Mouse (Mus musculus) splenic B cell, adult 2 months (primary cell): ENCODE data around the gene Pth2.
"Not testable (repeated sequence)": the region's sequence is repeated elsewhere in the genome, so short reads cannot be mapped to it uniquely, and the experiment has no call there.

Experiments used
- DNase-seq: peaks from one replicate; pipeline ENCODE4 v3.0.0-alpha.2; 2011; ENCODE audit warnings: low read depth, low spot score
- H3K27me3 ChIP-seq: 2 replicates; pipeline ENCODE4 v1.6.1; 2012; ENCODE audit warnings: mild to moderate bottlenecking, low read length, moderate library complexity, mixed read lengths; ENCODE audit not compliant: control insufficient read depth, poor library complexity, insufficient read depth, severe bottlenecking
- H3K36me3 ChIP-seq: 2 replicates; pipeline ENCODE4 v1.6.1; 2012; ENCODE audit warnings: mild to moderate bottlenecking, low read length, moderate library complexity, mixed read lengths; ENCODE audit not compliant: control insufficient read depth, poor library complexity, insufficient read depth, severe bottlenecking

Gene Pth2

DNA sequence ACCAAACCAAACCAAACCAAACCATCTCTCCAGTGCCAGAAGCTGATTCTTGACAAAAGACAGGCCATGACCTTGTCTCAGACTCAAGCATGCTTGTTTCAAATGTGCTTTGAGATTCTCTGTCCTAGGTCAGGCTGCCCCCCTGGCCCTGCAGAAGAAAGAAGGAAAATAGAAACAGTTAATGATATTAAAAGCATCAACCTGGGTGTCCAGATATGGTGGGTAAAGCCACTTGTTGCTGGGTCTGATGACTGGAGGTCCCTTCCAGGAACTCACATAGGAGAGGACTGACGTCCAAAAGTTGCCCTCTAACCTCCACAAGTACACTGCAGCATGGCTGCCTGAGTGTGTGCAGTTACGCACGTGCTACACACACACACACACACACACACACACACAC is 19.9 kb upstream of the Pth2 start:
- DNase-seq = no peak
- H3K27me3 ChIP-seq = no peaks in the 10 kb centered on the region

DNA sequence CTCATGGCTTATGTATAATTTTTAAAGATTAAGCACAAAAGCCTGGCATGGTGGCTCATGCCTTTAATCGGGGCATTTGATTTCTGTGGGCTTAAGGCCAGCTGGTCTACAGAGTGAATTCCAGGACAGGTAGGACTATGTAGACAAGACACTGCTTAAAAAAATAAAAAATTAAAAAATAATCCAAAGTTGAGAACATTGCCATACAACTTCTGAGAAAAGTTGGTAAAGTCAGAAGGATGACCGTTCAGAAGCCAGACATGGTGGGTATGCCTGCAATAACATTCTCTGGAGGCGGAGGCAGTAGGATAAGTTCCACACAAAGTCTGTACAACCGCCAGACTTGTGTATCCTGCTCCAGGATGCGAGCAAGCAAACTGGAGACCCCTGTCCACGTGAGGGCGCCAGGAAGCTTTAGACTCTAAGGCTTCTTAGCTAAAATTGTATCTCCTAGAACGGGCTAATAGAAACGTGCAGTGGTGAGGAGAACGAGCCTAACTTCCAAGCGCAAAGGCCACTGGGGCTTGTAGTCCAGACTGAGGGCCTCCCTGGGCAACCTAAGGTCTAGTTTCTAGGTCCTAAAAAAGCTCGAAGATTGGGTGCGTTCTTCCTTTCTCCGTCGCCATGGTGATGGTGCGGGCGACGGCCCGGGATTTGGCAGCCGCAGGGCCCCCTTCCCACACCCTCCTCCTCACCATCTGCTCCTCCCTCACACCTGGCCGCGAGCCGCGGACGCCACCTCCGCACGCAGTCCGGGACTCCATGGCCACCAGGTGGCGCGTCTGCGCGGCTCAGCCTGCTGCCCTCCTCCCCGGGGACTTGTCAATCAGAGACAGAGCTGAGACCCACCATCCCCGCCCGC is 19.0 kb upstream of the Pth2 start:
- Histone ChIP-seq H3K27me3 (no peaks in the 10 kb centered on the region), H3K36me3 (no peaks in the 10 kb centered on the region; the same call in 1 of the 2 replicates)
- peak; percentile 90 for DNase-seq

More for the DNA sequence above, 19.9 kb upstream of the Pth2 start:
- H3K36me3 ChIP-seq = no peaks in the 10 kb centered on the region; the same call in 1 of the 2 replicates

DNA sequence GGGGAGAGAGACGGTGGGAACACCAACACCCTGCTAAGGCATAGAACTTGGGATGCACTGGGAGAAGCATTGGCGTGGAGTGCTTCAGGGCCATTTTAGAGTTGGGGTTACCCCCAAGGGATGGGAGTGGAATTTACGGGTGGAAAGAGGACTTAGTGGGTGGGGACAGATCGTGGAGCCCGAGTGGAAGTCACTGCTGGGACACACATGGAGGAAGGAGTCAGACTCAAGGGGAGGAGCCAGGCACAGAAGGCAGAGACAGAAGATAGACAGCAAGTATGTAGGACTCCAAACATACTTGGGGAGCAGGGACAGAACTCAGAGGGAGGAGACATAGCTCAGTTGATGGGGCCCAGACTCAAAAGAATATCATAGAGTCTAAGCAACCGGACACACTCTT is 18.2 kb upstream of the Pth2 start:
- Histone ChIP-seq H3K27me3 (no peaks in the 10 kb centered on the region), H3K36me3 (no peaks in the 10 kb centered on the region; the same call in 1 of the 2 replicates)

DNA sequence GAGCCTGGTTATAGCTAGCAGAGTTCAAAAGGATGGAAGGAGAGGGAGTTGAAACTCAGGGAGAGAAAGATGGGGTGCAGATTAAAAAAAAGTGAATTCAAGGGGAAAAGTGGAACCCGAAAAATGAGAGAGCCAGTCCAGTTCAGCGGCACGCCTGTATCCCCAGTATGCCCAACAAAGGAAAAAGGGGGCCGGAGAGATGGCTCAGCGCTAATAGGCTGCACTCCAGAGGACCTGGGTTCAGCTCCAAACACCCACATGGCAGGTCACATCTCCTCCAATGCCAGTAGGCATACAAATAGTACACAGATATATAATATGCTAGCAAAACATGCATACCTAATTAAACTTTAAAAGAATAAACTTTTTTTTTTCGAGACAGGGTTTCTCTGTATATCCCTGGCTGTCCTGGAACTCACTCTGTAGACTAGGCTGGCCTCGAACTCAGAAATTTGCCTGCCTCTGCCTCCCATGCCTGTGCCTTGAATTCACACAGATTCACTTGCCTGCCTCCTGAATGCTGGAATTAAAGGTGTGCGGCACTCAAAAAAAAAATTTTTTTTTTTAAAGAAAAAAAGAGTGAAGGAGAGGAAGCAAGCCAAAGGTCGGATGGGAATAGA is 17.7 kb upstream of the Pth2 start:
- no peaks in the 10 kb centered on the region for H3K27me3 ChIP-seq
- no peaks in the 10 kb centered on the region; the same call in 1 of the 2 replicates for H3K36me3 ChIP-seq
- DNase-seq = no peak

More for the DNA sequence above, 18.2 kb upstream of the Pth2 start:
- DNase-seq = no peak

DNA sequence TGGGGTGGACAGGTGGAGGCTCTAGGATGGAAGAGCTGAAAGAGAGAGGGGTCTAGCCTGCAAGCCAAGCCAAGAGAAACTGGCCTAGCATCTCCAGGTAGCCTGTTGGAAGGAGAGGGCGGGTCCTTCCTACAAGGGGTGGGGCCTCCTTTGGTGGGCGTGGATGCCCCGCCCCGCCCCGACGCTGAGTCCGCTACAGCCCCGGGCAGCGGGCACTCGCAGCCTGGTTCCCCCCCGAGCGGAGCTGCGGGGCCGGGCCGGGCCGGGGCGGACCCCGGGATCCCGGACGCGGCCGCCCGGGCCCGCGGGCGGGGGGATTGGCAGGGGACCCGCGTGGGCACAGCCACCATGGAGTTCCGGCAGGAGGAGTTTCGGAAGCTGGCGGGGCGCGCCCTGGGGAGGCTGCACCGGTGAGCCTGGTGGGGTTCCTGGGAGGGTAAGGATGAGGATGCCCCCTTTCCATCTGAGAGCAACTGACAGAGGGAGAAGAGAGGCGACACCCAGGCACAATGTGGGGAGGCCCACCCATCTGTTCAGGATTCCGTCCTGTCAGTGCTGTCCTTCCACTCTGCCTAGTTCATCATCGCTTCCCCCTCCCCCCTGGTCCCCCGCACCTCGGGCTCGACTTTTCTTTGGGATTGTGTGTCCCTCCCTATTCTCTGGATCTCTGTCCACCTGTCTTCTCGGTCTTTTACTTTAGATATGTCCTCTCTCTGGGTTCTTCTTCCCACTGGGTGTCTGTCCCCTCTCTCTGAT is 16.9 kb upstream of the Pth2 start, which contains the start of gene Slc17a7:
Gene Slc17a7, plus strand, starts transcription at position 215 of the 756 bp plus-strand sequence.
- Histone ChIP-seq H3K27me3 (no peaks in the 10 kb centered on the region), H3K36me3 (no peaks in the 10 kb centered on the region; the same call in 1 of the 2 replicates)
- DNase-seq = peak; percentile 49

DNA sequence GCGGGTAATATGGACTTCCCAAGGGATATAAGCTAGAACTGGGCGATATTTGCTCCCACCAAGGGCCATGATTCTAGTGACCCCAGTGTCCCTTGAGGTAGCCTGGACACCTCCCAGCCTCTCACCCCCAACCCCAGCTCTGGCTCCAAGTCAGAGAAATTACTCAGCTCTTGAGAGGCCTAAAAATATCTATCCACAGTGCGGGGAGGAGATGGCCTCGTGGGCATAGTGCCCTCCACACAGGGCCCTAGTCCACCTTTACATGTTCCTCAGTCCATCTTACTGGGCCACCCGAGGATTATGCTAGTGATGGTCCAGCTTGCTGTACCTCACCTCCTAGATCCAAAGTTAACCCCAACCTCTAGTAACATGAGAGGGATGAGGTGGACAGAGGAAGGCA is 16.0 kb upstream of the Pth2 start:
- no peaks in the 10 kb centered on the region; the same call in 1 of the 2 replicates for H3K36me3 ChIP-seq
- no peaks in the 10 kb centered on the region for H3K27me3 ChIP-seq
- no peak for DNase-seq

DNA sequence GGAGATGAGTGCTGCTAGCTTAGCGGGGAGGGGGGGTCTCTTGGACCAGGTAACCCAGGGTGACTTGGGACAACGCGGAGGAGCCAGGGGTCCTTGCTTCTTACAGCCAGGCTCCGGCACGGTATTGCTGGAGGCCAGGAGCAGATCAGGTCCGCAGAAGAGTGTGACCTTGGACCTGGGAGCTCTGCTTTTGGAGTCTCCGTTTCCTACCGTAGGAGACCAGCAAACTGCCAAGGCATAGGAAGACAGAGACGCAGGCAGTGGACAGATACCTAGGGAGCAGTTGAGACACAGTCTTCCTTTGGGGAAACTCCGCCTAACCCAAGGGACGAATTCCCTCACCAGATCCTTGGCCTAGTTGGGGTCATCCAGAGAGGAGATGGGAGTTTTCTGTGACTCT is 15.1 kb upstream of the Pth2 start:
- Histone ChIP-seq H3K27me3 (no peaks in the 10 kb centered on the region), H3K36me3 (no peaks in the 10 kb centered on the region)
- DNase-seq = no peak

DNA sequence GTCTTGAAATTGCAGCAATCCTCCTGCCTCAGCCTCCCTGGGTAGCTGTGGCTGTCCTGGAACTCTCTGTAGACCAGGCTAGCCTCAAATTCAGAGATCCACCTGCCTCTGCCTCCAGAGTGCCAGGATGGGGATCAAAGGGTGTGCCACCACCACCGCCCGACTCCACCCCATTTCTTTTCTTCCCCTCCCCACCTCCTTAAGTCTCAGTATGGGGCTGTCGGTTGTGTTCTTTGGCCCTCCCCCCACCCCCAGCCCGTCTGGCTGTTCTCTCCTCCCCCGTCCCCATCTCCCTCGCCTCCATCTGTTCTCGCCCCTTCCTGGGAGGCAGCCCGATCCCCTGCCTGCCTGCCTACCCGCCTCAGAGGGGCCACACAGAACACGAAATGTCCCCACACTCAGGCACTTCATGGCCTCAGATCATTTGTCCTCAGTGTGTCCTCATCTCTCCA is 13.8 kb upstream of the Pth2 start:
- Histone ChIP-seq H3K27me3 (no peaks in the 10 kb centered on the region), H3K36me3 (no peaks in the 10 kb centered on the region)
- no peak for DNase-seq

DNA sequence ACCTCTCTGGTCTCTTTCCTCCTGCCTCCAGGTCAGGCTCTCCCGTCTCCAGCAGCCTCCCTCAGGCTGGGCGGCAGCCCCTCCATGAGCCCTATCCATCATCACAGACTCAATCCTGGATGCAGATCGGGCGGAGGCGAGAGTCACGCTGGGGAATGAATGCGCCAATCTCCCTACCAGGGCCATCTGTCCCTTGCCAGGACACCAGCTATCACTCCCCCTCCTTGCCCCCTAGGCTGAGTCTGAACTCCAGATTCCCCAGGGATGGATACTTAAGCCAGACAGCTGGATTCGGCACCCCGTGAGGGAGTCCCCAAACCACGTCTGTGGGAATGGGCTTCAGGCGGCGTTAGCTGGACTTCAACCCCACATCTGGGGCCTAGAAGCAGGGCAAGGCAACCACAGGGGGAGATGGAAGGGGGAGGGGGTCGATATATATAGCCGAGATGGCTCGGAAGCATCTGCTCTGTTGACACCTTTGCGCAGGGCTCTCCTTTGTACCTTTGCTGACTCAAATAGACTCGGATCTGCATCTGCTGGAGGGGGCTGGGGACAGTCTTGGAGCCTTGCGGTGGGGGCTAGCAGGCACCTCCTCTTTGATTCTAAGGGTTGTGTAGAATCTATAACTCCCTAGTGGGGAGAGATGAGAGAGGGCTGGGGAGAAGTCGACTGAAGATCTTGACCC is 12.9 kb upstream of the Pth2 start:
- DNase-seq = no peak
- Histone ChIP-seq H3K36me3 (no peaks in the 10 kb centered on the region), H3K27me3 (no peaks in the 10 kb centered on the region)

DNA sequence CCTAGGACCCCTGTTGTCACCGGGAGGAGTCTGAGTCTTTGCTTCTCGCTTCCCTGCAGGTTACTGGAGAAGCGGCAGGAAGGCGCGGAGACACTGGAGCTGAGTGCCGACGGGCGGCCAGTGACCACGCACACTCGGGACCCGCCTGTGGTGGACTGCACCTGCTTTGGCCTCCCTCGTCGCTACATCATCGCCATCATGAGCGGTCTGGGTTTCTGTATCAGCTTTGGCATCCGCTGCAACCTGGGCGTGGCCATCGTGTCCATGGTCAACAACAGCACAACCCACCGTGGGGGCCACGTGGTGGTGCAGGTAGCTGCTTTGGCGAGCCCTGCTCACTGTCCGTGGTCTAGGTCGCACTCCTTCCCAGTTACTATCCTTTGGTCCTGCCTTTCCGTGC is 12.1 kb upstream of the Pth2 start:
- no peaks in the 10 kb centered on the region for H3K36me3 ChIP-seq
- H3K27me3 ChIP-seq = no peaks in the 10 kb centered on the region
- DNase-seq = no peak

DNA sequence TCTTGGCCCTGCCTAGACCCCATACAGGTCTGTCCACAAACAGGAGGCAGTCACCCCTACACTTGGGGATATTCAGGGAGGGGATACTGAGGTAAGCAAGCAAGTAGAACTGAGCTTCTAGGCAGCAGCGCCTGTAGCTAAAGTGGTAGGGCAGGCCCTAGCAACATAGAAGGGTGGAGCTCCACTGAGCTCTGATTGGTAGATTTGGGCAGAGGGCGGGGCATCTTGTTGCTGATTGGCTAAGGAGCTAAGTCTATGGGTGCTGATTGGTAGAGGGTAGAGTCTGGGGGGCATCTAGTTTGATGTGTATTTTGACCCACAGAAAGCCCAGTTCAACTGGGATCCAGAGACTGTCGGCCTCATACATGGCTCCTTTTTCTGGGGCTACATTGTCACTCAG is 11.3 kb upstream of the Pth2 start:
- Histone ChIP-seq H3K27me3 (no peaks in the 10 kb centered on the region), H3K36me3 (no peaks in the 10 kb centered on the region)
- DNase-seq = peak; percentile 47

DNA sequence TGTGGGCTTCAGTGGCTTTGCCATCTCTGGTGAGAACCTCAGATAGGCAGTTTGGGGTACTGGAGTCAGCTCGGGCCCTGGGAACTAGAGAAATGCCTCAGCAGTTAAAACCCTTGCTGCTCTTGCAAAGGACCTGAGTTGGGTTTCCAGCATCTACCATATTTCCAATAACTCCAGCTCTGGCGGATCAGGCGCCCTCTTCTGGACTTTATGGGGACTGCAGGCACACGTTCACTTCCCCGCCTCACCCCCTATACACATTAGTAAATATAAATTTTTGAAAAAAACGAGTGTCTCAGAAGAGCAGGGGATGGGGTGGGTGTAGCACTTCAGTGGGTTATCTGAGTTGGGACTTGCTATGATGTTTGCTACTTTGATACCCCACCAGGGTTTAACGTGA is 7.8 kb upstream of the Pth2 start:
- Histone ChIP-seq H3K36me3 (no peaks in the 10 kb centered on the region), H3K27me3 (no peaks in the 10 kb centered on the region; the same call in 1 of the 2 replicates)
- DNase-seq = peak; percentile 62

DNA sequence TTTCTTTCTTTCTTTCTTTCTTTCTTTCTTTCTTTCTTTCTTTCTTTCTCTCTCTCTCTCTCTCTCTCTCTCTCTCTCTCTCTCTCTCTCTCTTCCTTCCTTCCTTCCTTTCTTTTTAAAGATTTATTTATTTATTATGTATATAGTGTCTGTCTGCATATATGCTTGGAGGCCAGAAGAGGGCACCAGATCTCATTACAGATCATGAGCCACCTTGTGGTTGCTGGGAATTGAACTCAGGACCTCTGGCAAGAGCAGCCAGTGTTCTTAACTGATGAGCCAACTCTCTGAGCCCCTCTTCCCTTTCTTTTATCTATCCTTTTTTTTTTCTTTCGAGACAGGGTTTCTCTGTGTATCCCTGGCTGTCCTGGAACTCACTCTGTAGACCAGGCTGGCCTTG is 7.0 kb upstream of the Pth2 start:
- not testable (repeated sequence) for H3K27me3 ChIP-seq, H3K36me3 ChIP-seq
- DNase-seq = peak; percentile 75

DNA sequence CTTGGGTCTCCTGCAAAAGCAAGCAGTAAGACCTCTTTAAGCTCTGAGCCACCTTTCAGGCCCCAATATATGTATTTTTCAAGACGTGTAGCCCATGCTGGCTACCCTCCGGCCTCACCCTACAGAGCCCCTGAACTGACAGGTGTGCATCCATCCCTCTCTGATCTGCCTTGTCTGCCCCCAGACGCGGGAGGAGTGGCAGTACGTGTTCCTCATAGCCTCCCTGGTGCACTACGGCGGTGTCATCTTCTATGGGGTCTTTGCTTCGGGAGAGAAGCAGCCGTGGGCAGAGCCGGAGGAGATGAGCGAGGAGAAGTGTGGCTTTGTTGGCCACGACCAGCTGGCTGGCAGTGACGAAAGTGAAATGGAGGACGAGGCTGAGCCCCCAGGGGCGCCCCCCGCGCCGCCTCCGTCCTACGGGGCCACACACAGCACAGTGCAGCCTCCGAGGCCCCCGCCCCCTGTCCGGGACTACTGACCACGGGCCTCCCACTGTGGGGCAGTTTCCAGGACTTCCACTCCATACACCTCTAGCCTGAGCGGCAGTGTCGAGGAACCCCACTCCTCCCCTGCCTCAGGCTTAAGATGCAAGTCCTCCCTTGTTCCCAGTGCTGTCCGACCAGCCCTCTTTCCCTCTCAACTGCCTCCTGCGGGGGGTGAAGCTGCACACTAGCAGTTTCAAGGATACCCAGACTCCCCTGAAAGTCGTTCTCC is 6.1 kb upstream of the Pth2 start:
- no peaks in the 10 kb centered on the region; the same call in 1 of the 2 replicates for H3K27me3 ChIP-seq
- DNase-seq = no peak
- H3K36me3 ChIP-seq = no peaks in the 10 kb centered on the region
